Mouse (Mus musculus) CH12F3 (cell line): ENCODE results near the gene Epha2.

Source experiments
- in situ Hi-C: fragments of 300-500 bp; cut with MboI; formaldehyde crosslinking; loops from 2 replicates; pipeline ENCODE4 v1.14.3; 2020; ENCODE audit warnings: low sequenced_read_pairs

Gene Epha2

GRCm38 (mm10) chr4:141301116-141301553, at the start of gene Epha2:
TSS of gene Epha2 (plus strand) at chr4:141301240.
- in situ Hi-C loops: no loop called here

GRCm38 (mm10) chr4:141252641-141253040, 48.4 kb upstream of the Epha2 start:
- in situ Hi-C loops: no loop called here

- in situ Hi-C loops: no loop called here
Observed at GRCm38 (mm10) chr4:141254234-141254633, 46.8 kb upstream of the Epha2 start.

GRCm38 (mm10) chr4:141257440-141257839, 43.6 kb upstream of the Epha2 start:
- in situ Hi-C loops: no loop called here

- in situ Hi-C loops: no loop called here
Observed at GRCm38 (mm10) chr4:141259413-141259812, 41.6 kb upstream of the Epha2 start.

DNA sequence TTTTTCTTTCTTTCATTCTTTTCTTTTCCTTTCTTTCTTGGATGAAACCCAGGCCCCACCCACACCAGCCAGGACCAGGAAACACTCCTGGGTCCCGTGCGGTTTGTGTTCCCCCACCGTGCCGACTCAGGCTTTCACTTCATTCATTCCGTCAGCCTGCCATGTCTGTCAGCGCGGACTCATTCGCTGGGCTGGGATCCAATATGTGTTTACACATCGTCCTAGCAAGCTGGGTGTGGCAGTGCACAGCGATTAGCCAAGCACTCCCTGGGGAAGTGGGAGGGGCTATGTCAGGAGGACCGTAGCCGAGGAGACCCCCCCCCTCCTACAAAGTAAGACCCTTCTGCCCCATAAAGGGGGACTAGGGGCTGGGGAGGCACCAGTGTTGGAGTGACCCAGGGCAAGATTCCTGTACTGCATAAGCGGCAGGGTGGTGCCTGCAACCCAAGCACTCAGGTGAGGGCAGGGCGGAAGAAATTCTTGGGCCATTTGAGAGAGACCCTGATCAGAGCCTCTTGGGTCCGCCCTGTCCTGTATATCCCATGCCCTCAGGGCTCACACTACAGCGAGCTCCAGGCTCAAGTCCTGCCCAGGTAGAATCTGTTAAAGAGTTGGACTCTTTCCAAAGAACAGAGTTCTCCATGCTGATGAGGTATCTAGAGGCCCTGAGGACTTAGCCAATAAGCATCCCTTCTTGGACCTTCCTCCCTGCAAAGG, 40.9 kb upstream of the Epha2 start:
- in situ Hi-C loops: no loop called here

DNA sequence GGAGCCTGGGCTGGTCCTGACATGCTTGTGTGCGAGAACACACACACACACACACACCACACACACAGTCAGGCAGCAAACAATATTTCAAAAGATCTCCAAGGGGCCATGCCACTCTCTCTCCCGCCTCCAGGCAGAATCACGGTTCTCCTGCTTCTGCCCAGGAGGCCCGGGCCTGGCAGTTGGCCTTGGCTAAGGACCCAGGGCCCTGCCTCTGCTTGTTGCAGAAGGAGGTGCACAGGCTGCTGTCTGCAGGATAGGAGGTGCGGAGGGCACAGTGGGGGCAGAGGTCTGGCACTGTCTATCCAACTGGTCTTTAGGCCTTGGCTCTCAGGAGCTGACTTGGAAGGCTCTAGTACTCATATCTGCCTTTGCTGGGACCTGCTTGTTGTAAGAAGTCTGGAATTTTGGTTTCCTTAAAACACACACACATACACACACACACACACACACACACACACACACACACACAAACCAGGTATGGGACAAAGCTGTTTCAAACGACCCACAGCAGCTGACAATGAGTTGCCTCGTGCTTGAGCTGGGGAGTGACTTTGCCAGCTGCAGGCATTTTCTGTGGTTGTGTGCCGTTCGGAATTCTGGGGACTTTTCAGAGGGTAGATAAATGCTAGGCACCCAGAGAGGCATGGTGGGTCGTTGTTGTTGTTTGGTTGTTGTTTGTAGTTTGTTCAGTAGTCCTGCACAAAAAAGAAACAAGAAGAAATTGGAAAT, 38.0 kb upstream of the Epha2 start:
- in situ Hi-C loops: no loop called here

DNA sequence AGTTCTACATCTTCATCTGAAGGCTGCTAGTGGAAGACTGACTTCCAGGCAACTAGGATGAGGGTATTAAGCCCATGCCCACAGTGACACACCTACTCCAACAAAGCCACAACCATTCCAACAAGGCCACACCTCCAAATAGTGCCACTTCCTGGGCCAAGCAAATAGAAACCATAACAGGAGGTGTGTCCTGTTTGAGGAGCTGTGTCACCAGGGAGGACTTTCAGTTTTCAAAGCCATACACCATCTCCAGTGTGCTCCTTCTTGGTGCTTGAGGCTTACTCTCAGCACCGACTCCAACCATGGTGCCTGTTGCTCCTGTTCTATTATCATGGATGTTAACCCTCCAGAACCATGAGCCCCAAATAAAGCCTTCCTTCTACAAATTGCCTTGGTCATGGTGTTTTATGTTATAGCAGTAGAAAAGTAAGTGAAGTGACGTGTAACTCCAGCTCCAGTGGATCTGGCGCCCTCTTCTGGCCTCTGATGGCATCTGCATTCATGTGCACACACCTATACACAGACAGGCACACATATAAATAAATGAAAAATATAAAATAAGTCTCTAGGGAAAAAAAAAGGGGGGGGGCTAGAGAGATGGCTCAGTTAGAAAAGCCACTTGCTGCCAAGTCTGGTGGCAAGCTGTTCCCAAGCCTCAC, 34.9 kb upstream of the Epha2 start:
- in situ Hi-C loops: no loop called here

DNA sequence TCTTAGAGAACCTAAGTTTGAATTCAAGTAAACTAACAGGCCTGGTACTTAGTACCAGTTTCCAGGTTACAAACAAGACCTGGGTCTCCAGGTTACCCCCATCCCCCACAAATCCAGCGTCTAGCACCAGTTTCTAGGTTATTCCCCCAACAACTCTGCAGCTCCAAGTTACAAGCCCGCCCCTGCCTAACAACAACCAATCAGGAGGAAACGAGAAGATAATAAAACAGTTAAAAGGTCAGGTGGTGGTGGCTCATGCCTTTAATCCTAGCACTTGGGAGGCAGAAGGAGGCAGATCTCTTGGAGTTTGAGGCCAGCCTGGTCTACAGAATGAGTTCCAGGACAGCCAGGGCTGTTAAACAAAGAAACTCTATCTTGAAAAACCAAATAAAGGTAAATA, 33.8 kb upstream of the Epha2 start:
- in situ Hi-C loops: no loop called here

DNA sequence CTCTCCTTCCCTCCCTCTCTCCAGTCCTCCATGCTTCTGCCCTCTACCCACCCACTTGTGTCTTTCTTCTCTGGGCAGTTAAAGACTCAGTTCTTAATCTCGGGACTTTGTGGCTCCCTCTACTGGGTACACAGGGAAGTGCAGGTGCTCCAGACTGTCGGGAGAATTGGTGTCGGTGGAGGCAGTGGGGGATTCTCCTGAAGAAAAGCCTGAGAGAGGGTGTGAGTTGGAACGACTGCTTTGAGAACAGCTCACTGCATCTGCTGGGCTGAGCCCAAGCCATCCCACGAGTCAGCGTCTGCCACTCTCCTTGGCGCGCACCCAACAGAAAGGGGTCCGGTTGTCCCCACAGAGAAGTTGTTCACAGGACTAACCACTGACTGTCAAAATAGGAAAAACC, 33.2 kb upstream of the Epha2 start:
- in situ Hi-C loops: no loop called here

GRCm38 (mm10) chr4:141268350-141268749, 32.7 kb upstream of the Epha2 start:
- in situ Hi-C loops: no loop called here

DNA sequence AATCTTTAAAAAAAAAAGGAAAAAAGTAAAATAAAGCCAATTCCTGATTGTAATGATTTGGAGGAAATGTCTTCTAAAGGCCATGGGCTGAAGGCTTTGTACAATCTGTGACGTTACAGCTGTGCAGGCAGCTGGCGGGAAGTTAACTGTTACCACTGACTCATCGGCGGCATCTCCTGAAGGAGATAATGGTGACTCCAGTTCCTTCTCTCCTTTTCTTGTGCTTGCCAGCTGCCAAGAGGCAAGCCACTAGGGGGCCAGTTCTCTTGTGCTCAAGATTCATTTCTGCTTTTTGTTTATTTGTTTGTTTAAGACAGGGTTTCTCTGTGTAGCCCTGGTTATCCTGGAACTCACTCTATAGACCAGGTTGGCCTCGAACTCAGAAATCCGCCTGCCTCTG, 32.0 kb upstream of the Epha2 start:
- in situ Hi-C loops: no loop called here

- in situ Hi-C loops: no loop called here
Observed at GRCm38 (mm10) chr4:141270201-141270940, 30.7 kb upstream of the Epha2 start.

DNA sequence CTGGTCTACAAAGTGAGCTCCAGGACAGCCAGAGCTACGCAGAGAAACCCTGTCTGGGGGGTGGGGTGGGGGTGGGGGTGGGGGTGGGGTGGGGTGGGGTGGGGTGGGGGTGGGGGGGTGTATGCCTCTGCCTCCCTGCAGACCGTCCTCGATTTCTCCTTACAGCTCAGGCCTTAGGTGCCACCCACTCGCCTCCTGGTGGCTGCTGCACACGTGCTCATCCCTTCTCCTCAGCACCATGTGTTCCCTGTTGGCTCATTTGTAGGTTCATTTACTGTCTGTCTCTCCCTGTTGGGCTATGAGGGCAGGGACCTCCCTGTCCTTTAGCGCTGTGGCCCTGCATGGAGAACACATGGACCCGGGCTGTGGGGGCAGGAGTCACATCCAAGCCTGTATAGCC, 29.8 kb upstream of the Epha2 start:
- in situ Hi-C loops: no loop called here

DNA sequence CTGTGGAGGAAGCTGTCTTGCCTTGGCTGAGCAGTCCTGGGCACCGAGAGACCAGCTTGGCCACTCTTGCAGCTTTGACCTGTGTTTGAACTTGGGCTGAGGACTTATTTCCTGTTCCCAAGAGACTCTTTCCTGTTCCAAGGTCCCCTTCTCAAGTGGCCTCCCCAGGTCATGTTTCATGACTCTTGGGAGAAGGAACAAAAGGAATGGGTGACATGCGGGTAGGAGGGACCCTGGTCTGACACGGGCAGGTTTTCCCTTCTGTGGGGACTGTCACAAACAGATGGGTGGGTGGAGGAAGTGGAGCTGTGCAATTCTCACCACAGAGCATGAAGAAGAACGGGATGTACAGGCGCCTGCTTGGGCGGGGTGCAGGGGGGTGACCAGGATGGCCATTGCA, 29.3 kb upstream of the Epha2 start:
- in situ Hi-C loops: no loop called here

DNA sequence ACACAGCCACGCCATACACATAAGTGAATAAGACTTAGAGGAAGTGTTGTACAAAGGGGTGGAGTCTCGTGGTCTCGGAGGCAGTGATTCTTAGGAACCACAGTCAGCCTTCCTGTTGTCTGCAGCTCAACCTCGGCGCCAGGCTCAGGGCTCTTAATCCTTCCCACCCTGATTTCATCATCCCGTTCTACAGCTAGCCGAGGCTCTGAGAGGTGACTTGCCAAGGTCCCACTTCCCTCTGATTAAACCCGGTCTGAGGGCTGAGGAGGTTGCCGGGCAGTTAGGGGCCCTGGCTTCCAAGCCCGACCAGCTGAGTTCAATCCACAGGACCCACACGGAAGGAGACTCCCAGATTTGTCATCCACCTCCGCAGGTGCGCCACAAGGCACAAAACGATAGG, 28.2 kb upstream of the Epha2 start:
- in situ Hi-C loops: no loop called here

- in situ Hi-C loops: no loop called here
Observed at GRCm38 (mm10) chr4:141273296-141273695, 27.7 kb upstream of the Epha2 start.

GRCm38 (mm10) chr4:141274485-141275341, 26.3 kb upstream of the Epha2 start:
- in situ Hi-C loops: no loop called here

DNA sequence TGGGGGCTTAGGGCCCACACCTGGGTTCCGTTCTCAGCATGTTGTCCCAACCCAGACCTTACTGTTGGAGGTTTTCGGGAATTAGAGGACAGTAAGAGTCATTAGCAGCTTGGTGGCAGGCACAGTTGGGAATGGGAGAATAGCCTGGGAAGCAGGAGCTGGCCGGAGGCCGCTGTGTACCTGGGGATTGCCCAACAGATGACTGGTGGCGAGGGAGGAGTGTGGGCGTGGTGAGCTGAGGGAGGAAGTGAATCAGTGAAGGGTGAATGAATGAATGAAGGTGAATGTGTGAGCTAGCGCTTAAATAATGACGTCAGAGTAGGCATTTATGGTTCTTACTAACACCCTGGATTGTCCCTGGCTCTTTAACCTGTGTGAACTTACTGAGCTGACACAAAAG, 23.9 kb upstream of the Epha2 start:
- in situ Hi-C loops: no loop called here

DNA sequence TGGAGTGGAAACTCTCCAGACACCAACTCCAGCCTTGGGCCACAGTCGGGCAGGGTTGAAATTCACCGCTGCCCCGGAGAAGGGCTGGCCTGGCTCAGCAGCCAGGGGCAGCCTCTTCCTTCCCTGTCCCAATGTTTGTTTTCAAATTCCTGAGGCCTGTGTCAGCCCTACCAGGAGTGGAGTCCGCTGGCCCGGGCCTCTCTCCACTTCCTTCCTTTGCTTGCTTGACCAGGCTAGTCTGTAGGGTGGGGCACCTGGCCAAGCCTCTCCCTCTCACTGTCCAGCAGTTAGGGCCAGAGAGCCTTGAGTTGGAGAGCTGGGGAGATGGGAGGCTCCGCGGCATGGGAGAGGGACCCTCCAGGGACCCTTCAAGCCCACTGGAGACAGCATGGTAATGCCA, 22.9 kb upstream of the Epha2 start:
- in situ Hi-C loops: no loop called here
